Mouse (Mus musculus): ENCODE results near the gene Klhl6.

DNA sequence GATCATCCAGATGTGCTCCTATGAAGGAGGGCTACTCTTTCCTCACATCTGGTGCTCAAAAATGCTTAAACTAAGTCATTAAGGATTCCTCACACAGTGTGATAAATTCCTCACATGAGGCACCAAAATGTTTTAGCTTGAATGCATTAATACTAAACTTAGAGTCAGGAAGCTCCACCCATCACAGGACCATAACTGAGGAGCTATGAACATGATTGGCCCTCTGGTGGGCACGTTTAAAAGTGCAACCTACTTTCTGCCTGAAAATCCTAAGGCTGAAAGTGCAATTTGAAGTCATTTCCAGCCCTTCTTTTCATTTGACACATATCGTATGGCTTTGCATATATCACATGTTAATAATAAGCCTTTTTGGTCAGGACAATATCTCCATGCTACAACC, 75.7 kb downstream of the Klhl6 start:
- TF ChIP-seq CTCF (IDR thresholded peaks at IDR 0.05; ENCODE audit: borderline replicate concordance, control insufficient read depth, extremely low read depth, insufficient read depth, low read length, poor library complexity) (no peak), POLR2A (IDR thresholded peaks at IDR 0.05; ENCODE audit: control insufficient read depth, extremely low read depth, insufficient read depth, low read length, poor library complexity) (no peak)

Measured in thymus, adult 2 months (tissue).